Mouse (Mus musculus): ENCODE data around the gene Pla2g7. TPM values are rescaled to one million over a fixed set of nuclear protein-coding genes. Genes with fewer than 3 reads are reported as not detected.

Gene Pla2g7
- polyA plus RNA-seq, 2 experiments, result 4.2 to 9.3 TPM

DNA sequence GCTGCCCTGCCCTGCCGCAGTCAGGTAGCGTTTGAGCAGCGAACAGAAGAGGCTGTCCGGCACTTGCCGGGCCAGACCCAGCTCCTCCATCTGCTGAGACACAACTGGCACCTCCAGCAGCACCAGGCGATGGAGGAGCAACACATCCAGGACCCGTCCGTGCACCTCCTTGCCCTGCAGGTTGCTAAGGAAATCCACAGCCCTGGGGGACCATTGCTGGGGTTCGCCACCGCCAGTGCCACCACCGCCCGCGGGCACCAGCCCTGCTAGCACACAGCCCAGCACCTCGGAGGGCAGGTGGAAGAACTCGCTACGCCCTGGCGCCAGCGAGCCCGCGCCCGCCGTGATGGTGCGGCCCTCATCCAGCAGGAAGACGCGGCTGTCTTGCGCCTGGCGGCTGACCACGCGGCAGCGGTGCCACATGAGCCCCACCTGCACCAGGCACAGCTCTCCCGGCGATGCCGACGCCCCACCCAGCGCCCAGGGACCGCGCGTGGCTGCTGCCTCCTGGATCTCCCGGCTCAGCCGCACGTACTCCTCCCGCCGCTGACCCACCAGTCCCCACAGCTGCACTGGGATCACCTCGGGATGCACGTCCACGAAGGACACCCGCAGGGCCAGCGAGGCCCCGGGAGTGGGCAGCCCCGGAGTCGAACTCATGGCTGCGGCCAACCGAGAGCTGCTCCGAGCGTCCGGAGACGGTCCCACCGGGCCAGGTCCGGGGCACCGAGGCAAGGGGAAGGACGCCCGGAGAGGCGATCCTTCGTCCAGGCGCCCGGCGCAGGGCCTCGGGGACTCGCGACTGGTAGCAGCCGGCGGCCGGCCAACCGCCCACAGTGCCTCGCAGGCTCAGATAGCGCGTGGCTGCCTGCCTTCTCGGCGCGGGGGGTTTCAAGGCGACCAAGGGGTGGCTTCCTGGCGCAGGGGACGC is 61.9 kb downstream of the Pla2g7 start, which contains the start of gene Tdrd6:
Gene Tdrd6 (minus strand): TSS at position 804 of the 931 bp plus-strand sequence.
- H3K9me3 ChIP-seq (ENCODE audit: control insufficient read depth, low read length), result no peaks in the 10 kb centered on the region
- H3K4me1 ChIP-seq (ENCODE audit: control insufficient read depth, insufficient read depth, low read length), result peaks cover 6% of the 10 kb centered on the region
- H3K27ac ChIP-seq (replicated peaks; ENCODE audit: low read depth, low read length), result no peak within 1 kb of the TSS
- H3K36me3 ChIP-seq (ENCODE audit: control insufficient read depth, insufficient read depth, low read length), result no peaks in the 10 kb centered on the region
- WGBS, result 7% methylated on average over 50 of the region's 83 CpGs
- H3K4me3 ChIP-seq (replicated peaks; ENCODE audit: low read length), result peak within 1 kb of the TSS; percentile 41
- peak within 1 kb of the TSS; percentile 41 for H3K9ac ChIP-seq (ENCODE audit: low read depth, low read length, severe bottlenecking)
- H3K27me3 ChIP-seq (ENCODE audit: control insufficient read depth, insufficient read depth, low read length), result peaks cover 31% of the 10 kb centered on the region
- DNase-seq (ENCODE audit: low spot score) (no peak), ATAC-seq (ENCODE audit: low FRiP score, low read depth) (no peak; the same call in 1 of the 2 replicates)
- TF ChIP-seq POLR2A (IDR thresholded peaks at IDR 0.05; ENCODE audit: borderline replicate concordance, extremely low read depth, insufficient read depth, insufficient read length), result no peak
- H3K4me2 ChIP-seq (replicated peaks; ENCODE audit: low read depth, low read length, severe bottlenecking), result peak within 1 kb of the TSS; percentile 72

DNA sequence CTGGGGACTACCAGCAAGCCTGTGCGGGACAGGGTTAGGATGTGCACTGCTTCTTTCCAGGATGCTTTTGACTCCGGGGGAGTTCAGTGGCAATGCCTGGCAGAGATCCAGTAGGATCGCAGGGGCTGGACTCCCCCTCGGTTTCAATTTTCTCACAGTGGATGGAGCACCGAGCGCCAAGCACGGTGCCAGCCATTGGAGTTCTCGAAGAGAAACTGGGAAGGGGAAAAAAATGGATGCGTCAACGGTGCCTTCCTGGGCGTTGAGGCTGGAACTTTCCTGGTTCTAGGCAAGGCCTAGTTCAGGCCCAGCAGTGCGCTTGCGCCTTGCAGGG is 62.5 kb downstream of the Pla2g7 start:
- Histone ChIP-seq H3K27ac (replicated peaks; ENCODE audit: low read depth, low read length) (no peak overlapping the region), H3K4me2 (replicated peaks; ENCODE audit: low read depth, low read length, severe bottlenecking) (peak overlapping the region; percentile 72), H3K36me3 (ENCODE audit: control insufficient read depth, insufficient read depth, low read length) (no peaks in the 10 kb centered on the region), H3K9me3 (ENCODE audit: control insufficient read depth, low read length) (no peaks in the 10 kb centered on the region), H3K27me3 (ENCODE audit: control insufficient read depth, insufficient read depth, low read length) (peaks cover 31% of the 10 kb centered on the region), H3K9ac (ENCODE audit: low read depth, low read length, severe bottlenecking) (peak overlapping the region; percentile 41; the same call in 1 of the 2 replicates), H3K4me1 (ENCODE audit: control insufficient read depth, insufficient read depth, low read length) (peaks cover 6% of the 10 kb centered on the region), H3K4me3 (replicated peaks; ENCODE audit: low read length) (peak overlapping the region; percentile 41)
- no peak for DNase-seq (ENCODE audit: low spot score)
- no peak for ATAC-seq (ENCODE audit: low FRiP score, low read depth)
- WGBS, result 44% methylated on average over 13 of the region's 13 CpGs
- TF ChIP-seq POLR2A (IDR thresholded peaks at IDR 0.05; ENCODE audit: borderline replicate concordance, extremely low read depth, insufficient read depth, insufficient read length), result no peak

DNA sequence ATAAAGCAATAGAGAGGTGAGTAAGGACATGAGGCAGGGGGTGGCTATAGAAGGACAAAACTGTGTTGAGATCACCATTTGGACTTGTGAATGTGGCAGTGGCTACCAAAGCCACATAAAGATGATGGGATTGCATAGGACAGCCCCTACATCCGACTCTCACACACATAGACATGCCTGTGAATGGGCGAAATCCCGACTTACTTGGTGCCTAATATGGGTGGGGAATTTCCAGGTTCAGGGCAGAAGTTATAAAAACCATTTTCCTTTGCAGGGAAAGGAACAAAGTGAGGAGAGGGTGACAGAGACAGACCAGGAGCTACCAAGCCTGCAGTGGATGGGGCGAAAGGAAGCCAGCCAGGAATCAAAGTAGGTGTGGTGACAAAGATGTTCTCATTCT is 69.2 kb downstream of the Pla2g7 start:
- no peaks in the 10 kb centered on the region for H3K9me3 ChIP-seq (ENCODE audit: control insufficient read depth, low read length)
- H3K4me3 ChIP-seq (replicated peaks; ENCODE audit: low read length), result no peak overlapping the region
- H3K4me1 ChIP-seq (ENCODE audit: control insufficient read depth, insufficient read depth, low read length), result no peaks in the 10 kb centered on the region
- no peak for DNase-seq (ENCODE audit: low spot score)
- 93% methylated on average over 4 of the region's 4 CpGs for WGBS
- no peak for ATAC-seq (ENCODE audit: low FRiP score, low read depth)
- H3K36me3 ChIP-seq (ENCODE audit: control insufficient read depth, insufficient read depth, low read length), result peaks cover 4% of the 10 kb centered on the region
- TF ChIP-seq POLR2A (IDR thresholded peaks at IDR 0.05; ENCODE audit: borderline replicate concordance, extremely low read depth, insufficient read depth, insufficient read length), result no peak
- no peak overlapping the region for H3K27ac ChIP-seq (replicated peaks; ENCODE audit: low read depth, low read length)
- H3K4me2 ChIP-seq (replicated peaks; ENCODE audit: low read depth, low read length, severe bottlenecking), result no peak overlapping the region
- H3K9ac ChIP-seq (ENCODE audit: low read depth, low read length, severe bottlenecking), result no peak overlapping the region
- no peaks in the 10 kb centered on the region for H3K27me3 ChIP-seq (ENCODE audit: control insufficient read depth, insufficient read depth, low read length)

DNA sequence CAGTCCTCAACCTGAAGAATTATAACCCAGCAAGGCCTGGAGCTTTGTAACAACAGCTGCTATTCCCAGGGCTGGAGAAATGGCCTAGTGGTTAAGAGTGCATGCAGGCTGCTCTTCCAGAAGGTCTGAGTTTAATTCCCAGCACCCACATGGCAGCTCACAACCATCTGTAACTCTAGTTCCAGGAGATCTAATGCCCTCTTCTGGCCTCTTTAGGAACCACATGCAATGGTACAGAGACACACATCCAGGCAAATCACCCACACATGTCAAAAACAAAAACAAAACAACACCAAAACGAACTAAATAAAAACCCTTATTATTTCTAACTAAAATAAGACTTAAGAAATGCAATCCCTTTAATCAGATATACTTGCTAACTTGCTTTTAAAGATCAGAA is 72.9 kb downstream of the Pla2g7 start:
- TF ChIP-seq POLR2A (IDR thresholded peaks at IDR 0.05; ENCODE audit: borderline replicate concordance, extremely low read depth, insufficient read depth, insufficient read length), result no peak
- ATAC-seq (ENCODE audit: low FRiP score, low read depth) (no peak), DNase-seq (ENCODE audit: low spot score) (no peak)
- H3K9ac ChIP-seq (ENCODE audit: low read depth, low read length, severe bottlenecking), result no peak overlapping the region
- H3K4me2 ChIP-seq (replicated peaks; ENCODE audit: low read depth, low read length, severe bottlenecking), result no peak overlapping the region
- H3K9me3 ChIP-seq (ENCODE audit: control insufficient read depth, low read length), result no peaks in the 10 kb centered on the region
- H3K4me1 ChIP-seq (ENCODE audit: control insufficient read depth, insufficient read depth, low read length), result no peaks in the 10 kb centered on the region
- H3K27me3 ChIP-seq (ENCODE audit: control insufficient read depth, insufficient read depth, low read length), result no peaks in the 10 kb centered on the region
- no peak overlapping the region for H3K27ac ChIP-seq (replicated peaks; ENCODE audit: low read depth, low read length)
- H3K36me3 ChIP-seq (ENCODE audit: control insufficient read depth, insufficient read depth, low read length), result peaks cover 23% of the 10 kb centered on the region
- 67% methylated on average over 1 of the region's 1 CpGs for WGBS
- no peak overlapping the region for H3K4me3 ChIP-seq (replicated peaks; ENCODE audit: low read length)

DNA sequence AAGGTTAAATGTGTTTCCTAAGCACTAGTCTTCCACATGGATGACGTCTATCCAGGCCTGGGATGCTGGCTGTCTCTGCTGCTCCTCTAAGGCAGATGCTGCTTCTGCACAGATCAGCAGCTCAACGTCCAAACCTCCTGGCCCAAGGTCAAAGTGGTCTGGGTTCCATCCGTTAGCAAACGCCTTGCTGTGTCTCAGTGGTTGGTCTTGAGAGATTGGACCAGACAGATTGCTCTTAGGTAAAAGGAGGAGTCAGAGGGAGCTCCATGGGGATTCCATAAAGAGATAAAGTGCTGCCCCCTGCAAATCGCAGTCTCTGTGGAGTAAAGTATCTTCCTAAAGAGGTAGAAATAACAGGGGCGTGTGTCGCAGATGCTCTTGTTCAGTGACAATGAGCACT is 75.3 kb downstream of the Pla2g7 start:
- no peak overlapping the region for H3K4me2 ChIP-seq (replicated peaks; ENCODE audit: low read depth, low read length, severe bottlenecking)
- DNase-seq (ENCODE audit: low spot score) (no peak), ATAC-seq (ENCODE audit: low FRiP score, low read depth) (no peak)
- peaks cover 23% of the 10 kb centered on the region for H3K36me3 ChIP-seq (ENCODE audit: control insufficient read depth, insufficient read depth, low read length)
- H3K4me1 ChIP-seq (ENCODE audit: control insufficient read depth, insufficient read depth, low read length), result no peaks in the 10 kb centered on the region
- no peaks in the 10 kb centered on the region for H3K9me3 ChIP-seq (ENCODE audit: control insufficient read depth, low read length)
- no peak overlapping the region for H3K27ac ChIP-seq (replicated peaks; ENCODE audit: low read depth, low read length)
- 82% methylated on average over 7 of the region's 7 CpGs for WGBS
- no peak overlapping the region for H3K4me3 ChIP-seq (replicated peaks; ENCODE audit: low read length)
- TF ChIP-seq POLR2A (IDR thresholded peaks at IDR 0.05; ENCODE audit: borderline replicate concordance, extremely low read depth, insufficient read depth, insufficient read length), result no peak
- H3K9ac ChIP-seq (ENCODE audit: low read depth, low read length, severe bottlenecking), result no peak overlapping the region
- H3K27me3 ChIP-seq (ENCODE audit: control insufficient read depth, insufficient read depth, low read length), result no peaks in the 10 kb centered on the region
